Mouse (Mus musculus): Measurements from ENCODE around the gene Zswim7. TPM values are rescaled to one million over a fixed set of nuclear protein-coding genes. Genes with fewer than 3 reads are reported as not detected.
A peak's percentile ranks its signal among the peaks of the same experiment; 100 is the strongest.

The Zswim7 gene
- polyA plus RNA-seq, 1 experiment from 2014 or later: 12.4 TPM

DNA sequence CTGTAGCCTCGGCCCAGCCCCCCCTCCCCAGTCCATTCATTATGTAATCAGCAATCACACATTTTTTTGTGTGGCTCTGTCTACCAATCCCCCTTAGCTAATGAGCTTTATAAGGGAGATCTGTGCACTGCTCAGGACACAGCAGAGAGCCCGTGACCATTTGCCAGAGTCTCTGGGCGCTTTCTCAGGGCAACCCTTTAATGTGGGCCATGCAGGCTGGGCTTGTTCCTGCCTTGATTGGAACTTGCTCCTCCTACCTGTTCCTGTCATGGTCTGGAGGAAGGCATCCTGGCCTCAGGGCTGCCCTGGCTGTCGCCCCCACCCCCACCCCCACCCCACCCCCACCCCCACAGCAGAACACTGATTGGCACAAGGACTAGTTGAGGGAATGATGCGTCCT, 22.0 kb downstream of the Zswim7 start:
- DNase-seq (ENCODE audit: low spot score): no peak

DNA sequence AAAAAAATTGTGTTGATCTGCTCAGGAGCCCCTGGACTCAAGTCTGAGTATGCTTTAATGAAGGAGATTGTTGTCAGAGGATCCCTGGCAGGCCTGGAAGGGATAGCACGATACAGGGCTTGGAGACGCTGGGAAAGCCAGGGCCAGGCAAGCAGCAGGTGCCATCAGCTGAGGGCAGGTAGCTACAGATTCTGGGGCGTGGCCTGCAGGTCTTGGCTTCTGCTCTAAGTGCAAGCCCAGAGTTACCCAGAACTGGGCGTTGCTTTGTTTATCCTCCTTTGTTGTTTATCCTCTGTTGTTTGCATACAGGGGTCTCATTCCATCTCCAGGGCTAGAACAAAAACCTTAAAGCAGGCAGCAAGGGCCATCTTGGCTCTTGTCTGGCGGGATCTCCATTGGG, 27.8 kb downstream of the Zswim7 start:
- DNase-seq (ENCODE audit: low spot score): no peak

DNA sequence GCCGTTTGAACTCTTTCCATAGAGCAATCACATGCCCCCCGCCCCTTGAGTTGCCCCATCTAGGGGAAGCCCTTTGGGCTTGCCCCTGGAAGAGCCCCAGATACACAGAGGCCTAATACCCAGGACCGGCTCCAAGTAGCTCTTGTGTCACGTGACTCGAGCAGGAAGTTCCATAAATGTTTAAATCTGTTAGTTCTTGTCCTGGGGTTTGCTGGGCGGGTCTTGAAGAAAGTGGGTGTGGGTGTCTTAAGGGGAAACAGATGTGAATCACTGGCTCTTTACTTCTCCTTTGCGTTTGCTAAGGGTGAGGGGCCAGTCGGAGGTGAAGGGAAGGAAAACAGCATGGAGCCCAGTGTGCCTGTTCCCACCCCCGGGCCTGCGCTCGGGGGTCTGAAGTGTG, 30.1 kb downstream of the Zswim7 start:
- DNase-seq (ENCODE audit: low spot score): no peak

DNA sequence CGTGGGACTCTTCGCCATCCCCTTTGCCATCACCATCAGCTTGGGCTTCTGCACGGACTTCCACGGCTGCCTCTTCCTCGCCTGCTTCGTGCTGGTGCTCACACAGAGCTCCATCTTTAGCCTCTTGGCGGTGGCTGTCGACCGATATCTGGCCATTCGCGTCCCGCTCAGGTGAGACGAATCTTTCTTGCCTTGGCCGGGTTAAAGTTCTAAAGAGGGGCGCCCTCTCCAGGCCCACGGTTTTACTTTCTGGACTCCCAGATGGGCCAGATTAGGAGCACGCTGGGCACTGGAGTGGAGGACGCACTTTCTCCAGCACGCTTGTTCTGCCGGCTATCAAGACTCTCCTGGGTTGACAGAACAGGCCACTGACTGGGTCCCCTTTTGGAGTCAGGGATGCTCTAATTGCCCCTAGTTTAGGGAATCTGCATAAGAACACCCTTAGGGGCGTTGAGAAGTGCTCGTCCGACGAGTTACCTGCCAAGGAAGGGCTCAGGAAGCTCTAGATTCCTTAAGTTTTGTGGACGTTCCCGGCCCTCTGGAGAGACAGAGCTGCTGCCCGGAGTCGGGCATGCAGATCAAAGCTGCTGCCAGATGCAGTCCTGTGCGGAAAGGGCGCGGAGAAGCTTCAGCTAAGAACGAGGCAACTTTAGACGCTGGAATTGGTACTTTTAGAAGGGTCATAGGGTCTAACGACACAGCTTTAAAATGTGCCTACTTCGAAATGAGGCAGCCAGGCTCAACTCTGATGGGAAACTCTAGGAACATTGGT, 31.7 kb downstream of the Zswim7 start:
- no peak for DNase-seq (ENCODE audit: low spot score)

DNA sequence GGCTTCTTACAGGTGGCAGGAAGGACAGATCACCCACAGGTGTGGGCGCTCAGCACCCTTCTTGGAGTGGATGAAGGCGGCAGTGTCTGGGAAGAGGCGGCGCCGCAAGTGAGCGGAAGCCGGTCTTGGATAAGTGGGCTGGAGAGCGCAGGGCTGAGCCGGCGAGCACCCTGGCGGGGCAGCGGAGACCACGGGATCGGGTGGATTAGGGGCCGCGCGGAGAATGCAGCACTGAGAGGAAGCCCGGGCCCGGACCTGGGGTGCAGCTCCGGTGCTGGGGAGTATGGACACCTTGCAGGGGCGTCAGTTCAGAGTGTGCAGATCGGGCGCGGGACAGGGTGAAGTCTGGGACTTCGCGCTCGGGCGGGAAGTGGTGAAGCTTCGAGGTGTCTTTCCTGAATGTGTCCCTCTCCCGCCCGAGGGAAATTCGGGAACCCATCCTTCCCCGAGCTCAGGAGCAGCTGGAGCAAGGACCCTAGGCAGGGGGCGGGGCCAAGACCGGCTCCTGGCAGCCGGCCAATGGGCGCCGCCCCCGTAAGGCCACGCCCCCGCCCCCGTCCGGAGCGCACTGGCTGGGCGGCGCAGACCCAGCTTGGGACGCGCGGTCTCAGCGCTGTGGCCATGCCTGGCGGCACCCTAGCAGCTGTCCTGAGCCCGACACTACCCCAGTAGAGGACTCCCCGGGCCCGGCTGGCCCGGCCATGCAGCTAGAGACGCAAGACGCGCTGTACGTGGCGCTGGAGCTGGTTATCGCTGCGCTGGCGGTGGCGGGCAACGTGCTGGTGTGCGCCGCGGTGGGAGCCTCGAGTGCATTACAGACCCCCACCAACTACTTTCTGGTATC, 32.6 kb downstream of the Zswim7 start, which contains the start of gene Adora2b:
TSS of gene Adora2b (plus strand) at position 584 of the 844 bp plus-strand sequence.
- peak; percentile 72 for DNase-seq (ENCODE audit: low spot score)

DNA sequence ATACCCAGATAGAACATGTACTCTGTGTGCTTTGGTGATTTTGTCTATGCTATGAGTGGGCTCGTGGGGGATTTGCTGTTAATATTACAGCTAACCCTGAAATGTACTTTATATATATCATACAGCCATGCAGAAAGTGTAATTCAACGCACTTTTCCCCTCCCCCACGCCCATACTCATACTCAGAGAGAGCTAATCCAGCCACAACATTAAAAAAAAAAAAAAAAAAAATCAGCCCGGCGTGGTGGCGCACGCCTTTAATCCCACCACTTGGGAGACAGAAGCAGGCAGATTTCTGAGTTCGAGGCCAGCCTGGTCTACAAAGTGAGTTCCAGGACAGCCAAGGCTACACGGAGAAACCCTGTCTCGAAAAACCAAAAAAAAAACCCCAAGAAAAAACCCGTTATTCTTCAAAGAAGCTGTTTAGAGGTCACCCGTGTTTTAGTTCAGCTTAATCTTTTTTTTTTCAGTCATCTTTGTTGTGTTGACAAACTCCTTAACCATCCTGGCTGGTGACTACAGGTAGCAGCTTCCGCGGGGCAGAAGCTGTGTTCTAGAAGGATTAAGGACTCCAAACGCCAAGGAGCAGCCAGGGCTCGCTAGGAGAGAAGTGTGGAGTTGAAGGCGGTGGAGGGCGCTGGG, 33.3 kb downstream of the Zswim7 start:
- DNase-seq (ENCODE audit: low spot score): peak; percentile 9

DNA sequence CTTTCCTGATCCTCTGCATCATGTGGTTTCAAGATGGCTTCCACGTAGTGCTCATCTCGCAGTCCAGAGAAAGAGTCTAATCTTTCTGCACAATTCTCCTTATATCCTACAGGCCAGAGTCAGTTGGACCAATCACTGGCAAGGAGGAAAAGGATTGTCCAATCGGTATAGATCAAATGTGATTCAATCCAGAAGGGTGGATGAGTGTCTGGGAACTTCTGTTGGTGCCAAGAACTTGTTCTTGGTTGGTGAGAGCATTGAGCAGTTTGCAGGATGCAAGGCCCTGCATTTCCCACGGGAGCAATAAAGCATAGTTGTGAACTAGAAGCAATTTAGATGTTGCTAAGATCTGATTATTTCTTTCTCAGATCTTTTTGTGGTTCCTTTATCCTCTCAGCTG, 36.7 kb downstream of the Zswim7 start:
- DNase-seq (ENCODE audit: low spot score): no peak

DNA sequence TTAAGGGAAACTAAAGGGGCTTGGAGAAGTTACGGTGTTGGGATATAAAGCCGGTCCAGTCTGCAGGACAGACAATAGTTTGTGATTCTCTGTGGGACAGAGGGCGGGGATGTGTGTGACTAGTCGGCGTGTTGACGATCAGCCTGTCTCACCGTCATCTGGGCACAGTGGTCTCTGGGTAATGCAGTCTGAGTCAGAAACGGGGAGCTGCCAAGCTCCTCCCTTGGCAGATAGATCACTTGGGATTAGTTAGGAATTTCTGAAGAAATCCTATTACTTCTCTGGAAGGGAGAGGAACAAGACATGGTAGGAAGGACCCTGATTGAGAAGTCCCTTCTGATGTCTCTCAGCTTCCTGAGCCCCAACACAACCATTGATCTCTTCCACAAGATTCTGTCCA, 37.3 kb downstream of the Zswim7 start:
- DNase-seq (ENCODE audit: low spot score): no peak

DNA sequence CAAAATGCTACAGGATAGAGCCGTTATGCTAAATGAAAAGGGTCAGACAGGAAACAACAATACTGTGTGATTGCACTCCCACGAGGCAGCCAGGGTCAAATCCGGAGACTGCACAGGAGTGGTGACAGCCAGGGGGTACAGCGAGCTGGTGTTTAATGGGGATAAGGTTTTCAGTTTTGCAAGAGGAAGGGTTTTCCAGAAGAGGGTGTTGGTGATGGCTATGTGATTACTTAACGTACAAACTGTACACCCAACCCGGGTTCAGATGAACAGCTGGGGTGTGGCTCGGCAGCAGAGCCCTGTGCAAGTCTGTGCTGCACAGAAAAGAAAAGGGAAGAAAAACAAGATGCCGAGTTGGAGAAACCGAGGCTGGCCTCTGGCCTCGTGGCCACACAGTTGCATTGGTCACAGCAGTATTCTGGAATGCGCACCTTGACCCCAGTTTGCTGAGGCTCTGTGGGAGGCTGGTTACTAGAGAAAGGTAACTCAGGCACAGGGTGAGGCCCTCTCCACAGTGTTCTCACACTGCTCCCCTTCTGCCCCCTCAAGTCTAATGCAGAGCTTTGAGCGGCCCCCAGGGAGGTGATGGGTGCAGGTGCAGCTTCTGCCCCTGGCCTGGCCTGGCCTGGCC, 40.4 kb downstream of the Zswim7 start:
- DNase-seq (ENCODE audit: low spot score): no peak

DNA sequence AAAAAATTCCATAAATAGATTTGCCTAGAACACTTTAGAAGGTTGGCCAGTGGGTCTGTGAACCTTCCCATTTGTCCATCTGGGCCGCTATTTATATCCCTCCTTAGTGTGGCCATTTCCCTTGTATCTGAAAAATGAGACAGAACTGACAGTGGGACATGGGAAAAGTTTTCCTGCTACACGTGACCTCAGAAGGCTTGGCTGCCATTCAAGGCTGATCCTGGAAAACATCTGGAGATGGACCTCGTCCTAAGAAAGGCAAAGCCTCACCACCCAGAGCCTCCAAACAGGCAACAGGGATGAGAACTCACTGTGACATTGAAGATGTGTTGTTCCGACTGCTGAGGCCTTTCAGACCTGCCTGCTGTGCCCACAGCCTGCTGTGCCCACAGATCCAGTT, 56.4 kb downstream of the Zswim7 start:
- DNase-seq (ENCODE audit: low spot score): no peak

DNA sequence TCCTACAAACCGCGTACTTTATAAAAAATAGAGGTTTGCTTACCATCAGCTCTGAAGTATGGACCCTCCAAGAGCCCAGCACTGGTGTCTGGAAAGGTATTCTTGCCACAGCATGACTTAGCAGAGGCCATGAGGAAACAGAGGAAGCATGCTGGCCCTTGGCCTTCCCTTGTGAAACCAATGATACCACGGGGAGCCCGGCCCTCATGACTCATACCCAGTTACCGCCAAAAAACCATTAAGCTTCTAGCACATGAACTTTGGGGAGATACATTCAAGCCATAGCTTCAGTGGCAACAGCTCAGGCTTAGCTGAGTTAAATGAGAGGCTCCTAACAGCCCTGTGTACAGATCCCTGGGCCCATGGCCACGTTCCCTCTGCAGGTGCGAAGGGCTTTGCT, 57.2 kb downstream of the Zswim7 start:
- DNase-seq (ENCODE audit: low spot score): no peak

DNA sequence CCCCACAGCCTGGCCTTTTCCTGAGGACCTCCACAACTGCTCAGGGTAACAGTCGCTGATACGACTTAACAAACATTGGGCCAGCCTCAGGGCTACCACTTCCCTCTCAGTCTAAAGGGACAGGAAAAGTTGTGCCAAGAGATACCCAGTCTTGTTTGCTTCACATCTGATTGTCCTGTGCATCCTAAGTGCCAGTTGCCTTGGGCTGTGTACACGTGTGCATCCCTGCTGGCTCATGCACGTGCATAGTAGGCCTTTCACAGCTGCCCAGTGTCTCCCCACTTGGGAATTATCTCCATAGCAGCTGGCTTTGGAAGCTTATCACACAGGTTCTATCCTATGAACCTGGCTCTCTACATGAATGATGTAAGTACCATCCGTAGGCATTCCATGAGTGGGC, 57.8 kb downstream of the Zswim7 start:
- no peak for DNase-seq (ENCODE audit: low spot score)

DNA sequence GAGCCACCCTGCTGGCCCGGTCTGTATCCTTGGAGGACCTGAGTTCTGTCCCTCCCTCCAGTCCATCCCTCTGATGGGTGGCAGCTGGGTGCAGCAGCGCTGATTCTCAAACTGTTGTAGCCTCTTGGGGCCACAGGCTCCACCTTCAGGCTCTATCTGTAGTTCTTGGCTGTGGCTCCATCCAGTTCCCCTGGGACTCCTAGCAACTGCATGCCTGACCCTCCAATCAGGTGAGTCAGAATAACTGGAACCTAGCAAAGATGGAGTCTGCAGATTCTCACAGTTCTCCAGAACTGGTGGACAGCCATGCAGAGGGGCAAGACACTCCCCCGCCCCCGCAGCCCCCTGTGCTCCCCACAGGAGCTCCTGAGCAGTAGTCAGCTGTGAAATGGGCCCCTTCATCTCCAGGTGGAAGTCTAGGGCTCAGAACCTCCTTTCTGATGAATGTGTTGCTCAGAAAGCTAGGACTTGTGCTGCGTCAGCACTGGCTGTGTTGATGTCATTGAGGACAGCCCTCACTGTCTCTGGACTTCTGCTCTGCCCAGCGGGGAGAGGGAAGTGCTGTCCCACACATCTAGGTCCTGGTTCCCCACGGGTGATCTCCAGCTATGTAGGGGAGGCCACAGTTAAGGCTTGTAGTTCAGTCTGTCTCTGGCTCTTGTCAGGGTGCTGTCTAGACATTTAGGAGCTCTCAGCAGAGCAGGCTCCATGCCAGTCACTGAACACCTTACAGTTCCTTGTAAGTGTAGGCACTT, 60.2 kb downstream of the Zswim7 start:
- DNase-seq (ENCODE audit: low spot score): no peak

DNA sequence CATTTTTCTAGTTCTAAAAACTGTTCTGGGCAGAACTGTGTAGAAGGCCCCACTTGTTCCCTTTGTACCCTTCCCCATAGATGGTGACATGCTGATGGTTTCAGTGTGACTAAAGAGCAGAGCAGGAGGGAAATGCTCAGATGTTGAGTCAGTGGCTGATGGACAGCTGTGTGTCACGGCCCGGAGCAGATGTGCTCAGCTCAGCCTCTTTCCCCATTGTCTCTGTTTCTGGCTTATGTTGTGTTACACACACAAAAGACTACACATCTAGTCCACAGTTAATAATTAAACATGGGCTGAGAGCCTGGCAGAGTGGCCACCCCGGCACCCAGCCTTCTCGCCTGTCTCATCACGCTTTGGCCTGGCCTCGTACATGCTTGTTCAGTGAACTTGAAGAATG, 63.4 kb downstream of the Zswim7 start:
- DNase-seq (ENCODE audit: low spot score): no peak

Other genes with a start within 250 kb of the Zswim7 start
- gene Adora2b, start 32.4 kb downstream of the Zswim7 start, polyA plus RNA-seq (2015; fragmentation: Nextera tagmentation; extraction: Ambion mirVana): 1.7 and 2.4 TPM in 2 replicates
- gene Ttc19, start 98 bp upstream of the Zswim7 start, polyA plus RNA-seq (2015; fragmentation: Nextera tagmentation; extraction: Ambion mirVana): 9.0 and 12.4 TPM in 2 replicates
- gene Pigl, start 177.1 kb upstream of the Zswim7 start, polyA plus RNA-seq (2015; fragmentation: Nextera tagmentation; extraction: Ambion mirVana): 6.8 and 7.6 TPM in 2 replicates
- 181 and 220 TPM in 2 replicates for gene Ncor1, start 177.2 kb upstream of the Zswim7 start, polyA plus RNA-seq (2015; fragmentation: Nextera tagmentation; extraction: Ambion mirVana)

All from thymus, postnatal 0 days (tissue).